Mouse (Mus musculus) ES-Bruce4 (cell line): ENCODE measurements around the gene Rtraf.
A peak's percentile ranks its signal among the peaks of the same experiment; 100 is the strongest.

Source experiments
- CTCF ChIP-seq: IDR thresholded peaks from one replicate; pipeline ENCODE4 v1.8.1; 2011; ENCODE audit warnings: low read depth, low read length
- EP300 ChIP-seq: IDR thresholded peaks from 2 replicates; pipeline ENCODE4 v1.6.1; 2011; ENCODE audit warnings: low read depth, low read length; ENCODE audit not compliant: insufficient read depth

GRCm38 (mm10) chr14:19817949-19818348 lies 5.7 kb downstream of the Rtraf start:
- TF ChIP-seq CTCF (peak; percentile 60), EP300 (no peak)
